Comparison of ENCODE assay signal across 8 mouse cellular contexts in the genomic region with DNA sequence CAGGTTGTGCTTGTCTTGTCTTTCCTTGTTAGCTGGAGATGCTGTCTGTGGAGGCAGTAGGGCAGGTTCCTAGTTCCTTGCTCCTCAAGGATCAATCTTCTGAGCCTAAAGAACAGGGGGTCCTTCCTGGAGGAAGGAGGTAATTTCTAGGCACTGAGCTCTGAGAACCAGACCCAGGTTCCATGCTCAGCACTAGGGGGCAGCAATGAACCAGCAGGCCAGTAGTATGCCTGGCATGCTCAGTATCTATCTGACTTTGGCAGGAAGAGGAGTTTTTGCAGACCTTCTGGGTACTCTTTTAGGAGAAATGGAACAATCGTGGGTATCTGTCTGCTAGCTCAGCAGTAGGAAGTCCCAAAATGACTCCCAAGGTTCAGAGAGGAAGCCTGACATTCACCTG. TPM values are rescaled to one million over a fixed set of nuclear protein-coding genes. Genes with fewer than 3 reads are reported as not detected.
DNase-seq lines count a peak whose midpoint lies in the region; ATAC-seq and TF ChIP-seq lines count a peak whose summit lies in the region.

No protein-coding gene starts in this region.

- peak; percentile 40 to 49 for DNase-seq in urinary bladder, adult 18-20 months (ENCODE audit: low spot score in 2 of 2)
- DNase-seq in urinary bladder, adult 2 months (ENCODE audit: low spot score): no peak
- peak; percentile 84 for DNase-seq in embryo, embryonic 10 days (ENCODE audit: low spot score)
- peak; percentile 32 to 65 for DNase-seq in gastrocnemius, postnatal 36 days
- DNase-seq in limb, embryonic 10.5 days (ENCODE audit: low spot score): peak; percentile 56
- DNase-seq in midbrain, embryonic 14.5 days: peak; percentile 89
- peak; percentile 82 to 91 for DNase-seq in spleen, postnatal 4 days (ENCODE audit: low spot score in 2 of 2)

- no peak overlapping the region for H3K4me3 ChIP-seq in intestine, postnatal 0 days (ENCODE audit: low read depth, low read length)
- H3K4me3 ChIP-seq in limb, embryonic 10.5 days: no peak overlapping the region
- H3K4me3 ChIP-seq in midbrain, embryonic 14.5 days (replicated peaks; ENCODE audit: low read depth, low read length): no peak overlapping the region

- H3K4me1 ChIP-seq in intestine, postnatal 0 days (replicated peaks; ENCODE audit: control insufficient read depth, insufficient read depth, low read length): no peaks in the 10 kb centered on the region
- H3K4me1 ChIP-seq in limb, embryonic 10.5 days: peaks cover 9% of the 10 kb centered on the region
- H3K4me1 ChIP-seq in midbrain, embryonic 14.5 days (ENCODE audit: control insufficient read depth, insufficient read depth, low read length): peaks cover 11% of the 10 kb centered on the region

- H3K27me3 ChIP-seq in intestine, postnatal 0 days (replicated peaks; ENCODE audit: control insufficient read depth, insufficient read depth, low read length): no peaks in the 10 kb centered on the region
- no peaks in the 10 kb centered on the region for H3K27me3 ChIP-seq in limb, embryonic 10.5 days (ENCODE audit: low read depth, poor library complexity, severe bottlenecking)
- no peaks in the 10 kb centered on the region for H3K27me3 ChIP-seq in midbrain, embryonic 14.5 days (ENCODE audit: control insufficient read depth, insufficient read depth, low read length)

- intact Hi-C loops in gastrocnemius, postnatal 36 days (cut with DNase I): loop anchor here (1.0 to 5.0 kb wide), 3 partner anchors 66 to 126 kb away; no protein-coding TSS in a partner anchor

- 0 out of 2 replicates have a peak, but pooled peaks cover 6% of the 10 kb centered on the region for H3K36me3 ChIP-seq in intestine, postnatal 0 days (ENCODE audit: control insufficient read depth, insufficient read depth)
- peaks cover 3% of the 10 kb centered on the region; the same call in 1 of the 2 replicates for H3K36me3 ChIP-seq in limb, embryonic 10.5 days
- H3K36me3 ChIP-seq in midbrain, embryonic 14.5 days (ENCODE audit: control insufficient read depth, insufficient read depth, low read length): peaks cover 9% of the 10 kb centered on the region; the same call in 1 of the 2 replicates

- WGBS in intestine, postnatal 0 days: 5% methylated on average over 1 of the region's 1 CpGs
- WGBS in limb, embryonic 10.5 days: 39% methylated on average over 1 of the region's 1 CpGs
- 11% methylated on average over 1 of the region's 1 CpGs for WGBS in midbrain, embryonic 14.5 days

- H3K9me3 ChIP-seq in intestine, postnatal 0 days (ENCODE audit: control insufficient read depth): no peaks in the 10 kb centered on the region
- H3K9me3 ChIP-seq in limb, embryonic 10.5 days (replicated peaks): no peaks in the 10 kb centered on the region
- no peaks in the 10 kb centered on the region for H3K9me3 ChIP-seq in midbrain, embryonic 14.5 days (ENCODE audit: control insufficient read depth, low read length)

- H3K9ac ChIP-seq in intestine, postnatal 0 days (ENCODE audit: low read depth, low read length): no peak overlapping the region
- no peak overlapping the region for H3K9ac ChIP-seq in midbrain, embryonic 14.5 days (replicated peaks; ENCODE audit: low read length)

- no peak overlapping the region for H3K4me2 ChIP-seq in intestine, postnatal 0 days (replicated peaks; ENCODE audit: low read depth)
- no peak overlapping the region for H3K4me2 ChIP-seq in midbrain, embryonic 14.5 days (ENCODE audit: low read length)

- no peak; the same call in 1 of the 2 replicates for ATAC-seq in intestine, postnatal 0 days
- peak; percentile 55; the same call in 1 of the 2 replicates for ATAC-seq in midbrain, embryonic 14.5 days (ENCODE audit: low FRiP score, low TSS enrichment)

- no peak overlapping the region for H3K27ac ChIP-seq in intestine, postnatal 0 days (ENCODE audit: low read depth, low read length)
- H3K27ac ChIP-seq in limb, embryonic 10.5 days: no peak overlapping the region
- no peak overlapping the region for H3K27ac ChIP-seq in midbrain, embryonic 14.5 days (replicated peaks; ENCODE audit: low read depth, low read length)

- peak; percentile 94 for TF ChIP-seq CTCF in intestine, postnatal 0 days (IDR thresholded peaks at IDR 0.05; ENCODE audit: low read depth)

RNA-seq across cellular contexts. Expression of gene Msantd1, which starts 8.0 kb away (rescaled TPM):
- 3.3 and 3.8 TPM in 2 replicates for polyA plus RNA-seq in urinary bladder, adult 2 months (2012; rRNA removed)
- total RNA-seq in gastrocnemius, postnatal 36 days (2021): under 1 TPM; 0.13 to 0.49 TPM
- polyA plus RNA-seq in intestine, postnatal 0 days (2015; fragmentation: Nextera tagmentation; extraction: Ambion mirVana): 0.29 and 0.51 TPM in 2 replicates
- 0.25 and 0.46 TPM in 2 replicates for polyA plus RNA-seq in limb, embryonic 10.5 days (2016; fragmentation: Nextera tagmentation; extraction: Ambion mirVana)
- 3.1 and 4.8 TPM in 2 replicates for polyA plus RNA-seq in midbrain, embryonic 14.5 days (2014; fragmentation: Nextera tagmentation; extraction: Ambion mirVana)

RNA-seq across cellular contexts. Expression of gene Rgs12, which starts 33.4 kb away (rescaled TPM):
- polyA plus RNA-seq in urinary bladder, adult 2 months (2012; rRNA removed): 44.3 and 46.5 TPM in 2 replicates
- 1 to 10 TPM; 2.5 to 3.8 TPM for total RNA-seq in gastrocnemius, postnatal 36 days (2021)
- polyA plus RNA-seq in intestine, postnatal 0 days (2015; fragmentation: Nextera tagmentation; extraction: Ambion mirVana): 4.1 and 4.7 TPM in 2 replicates
- polyA plus RNA-seq in limb, embryonic 10.5 days (2016; fragmentation: Nextera tagmentation; extraction: Ambion mirVana): 42.7 and 53.8 TPM in 2 replicates
- polyA plus RNA-seq in midbrain, embryonic 14.5 days (2014; fragmentation: Nextera tagmentation; extraction: Ambion mirVana): 42.7 and 44.3 TPM in 2 replicates
